Mouse (Mus musculus) layer of hippocampus, adult 9-10 months (tissue): Measurements from ENCODE around the gene Sco1.

Experiments
- DNase-seq: peaks from one replicate; pipeline ENCODE4 v3.0.0; 2022; ENCODE audit warnings: low spot score

The Sco1 gene

GRCm38 (mm10) chr11:67043007-67043406 lies 9.5 kb upstream of the Sco1 start:
- no peak for DNase-seq

GRCm38 (mm10) chr11:67044959-67045358 lies 7.5 kb upstream of the Sco1 start:
- DNase-seq, result no peak

GRCm38 (mm10) chr11:67047199-67047598 lies 5.3 kb upstream of the Sco1 start:
- no peak for DNase-seq

GRCm38 (mm10) chr11:67048496-67048895 lies 4.0 kb upstream of the Sco1 start:
- DNase-seq, result no peak

- no peak for DNase-seq
Observed at GRCm38 (mm10) chr11:67049256-67049655, 3.2 kb upstream of the Sco1 start.

- no peak for DNase-seq
Observed at GRCm38 (mm10) chr11:67051676-67052320, 672 bp upstream of the Sco1 start.

GRCm38 (mm10) chr11:67054754-67055365 lies 2.4 kb downstream of the Sco1 start:
- DNase-seq, result no peak

- DNase-seq, result no peak
Observed at GRCm38 (mm10) chr11:67061311-67061710, 8.8 kb downstream of the Sco1 start.

GRCm38 (mm10) chr11:67062726-67063125 lies 10.3 kb downstream of the Sco1 start:
- DNase-seq, result no peak

- no peak for DNase-seq
Observed at GRCm38 (mm10) chr11:67067741-67068140, 15.3 kb downstream of the Sco1 start.

- DNase-seq, result no peak
Observed at GRCm38 (mm10) chr11:67072615-67073130, 20.2 kb downstream of the Sco1 start.

GRCm38 (mm10) chr11:67075036-67075435 lies 22.6 kb downstream of the Sco1 start:
- no peak for DNase-seq

- DNase-seq, result no peak
Observed at GRCm38 (mm10) chr11:67076781-67077180, 24.3 kb downstream of the Sco1 start.

- DNase-seq, result no peak
Observed at GRCm38 (mm10) chr11:67077435-67077834, 25.0 kb downstream of the Sco1 start.

- DNase-seq, result no peak
Observed at GRCm38 (mm10) chr11:67078000-67078399, 25.5 kb downstream of the Sco1 start, which contains the start of gene Myh3. Myh3 (plus strand) TSS chr11:67078300.

GRCm38 (mm10) chr11:67078888-67079287 lies 26.4 kb downstream of the Sco1 start:
- DNase-seq, result no peak

GRCm38 (mm10) chr11:67079740-67080139 lies 27.3 kb downstream of the Sco1 start:
- DNase-seq, result no peak

- peak; percentile 5 for DNase-seq
Observed at GRCm38 (mm10) chr11:67080168-67080567, 27.7 kb downstream of the Sco1 start.

GRCm38 (mm10) chr11:67081125-67081649 lies 28.7 kb downstream of the Sco1 start:
- no peak for DNase-seq

- DNase-seq, result no peak
Observed at GRCm38 (mm10) chr11:67082188-67082587, 29.7 kb downstream of the Sco1 start.

GRCm38 (mm10) chr11:67082793-67083192 lies 30.3 kb downstream of the Sco1 start:
- DNase-seq, result no peak

- DNase-seq, result no peak
Observed at GRCm38 (mm10) chr11:67083239-67083638, 30.8 kb downstream of the Sco1 start.

GRCm38 (mm10) chr11:67083712-67084340 lies 31.4 kb downstream of the Sco1 start:
- DNase-seq, result no peak
